Mouse (Mus musculus) splenic B cell, adult 2 months (primary cell): ENCODE measurements around the gene Lrmp.

Source experiments
- DNase-seq: peaks from one replicate; pipeline ENCODE4 v3.0.0-alpha.2; 2011; ENCODE audit warnings: low read depth, low spot score
- H3K27me3 ChIP-seq: 2 replicates; pipeline ENCODE4 v1.6.1; 2012; ENCODE audit warnings: mild to moderate bottlenecking, low read length, moderate library complexity, mixed read lengths; ENCODE audit not compliant: control insufficient read depth, poor library complexity, insufficient read depth, severe bottlenecking
- H3K36me3 ChIP-seq: 2 replicates; pipeline ENCODE4 v1.6.1; 2012; ENCODE audit warnings: mild to moderate bottlenecking, low read length, moderate library complexity, mixed read lengths; ENCODE audit not compliant: control insufficient read depth, poor library complexity, insufficient read depth, severe bottlenecking

Gene Lrmp

DNA sequence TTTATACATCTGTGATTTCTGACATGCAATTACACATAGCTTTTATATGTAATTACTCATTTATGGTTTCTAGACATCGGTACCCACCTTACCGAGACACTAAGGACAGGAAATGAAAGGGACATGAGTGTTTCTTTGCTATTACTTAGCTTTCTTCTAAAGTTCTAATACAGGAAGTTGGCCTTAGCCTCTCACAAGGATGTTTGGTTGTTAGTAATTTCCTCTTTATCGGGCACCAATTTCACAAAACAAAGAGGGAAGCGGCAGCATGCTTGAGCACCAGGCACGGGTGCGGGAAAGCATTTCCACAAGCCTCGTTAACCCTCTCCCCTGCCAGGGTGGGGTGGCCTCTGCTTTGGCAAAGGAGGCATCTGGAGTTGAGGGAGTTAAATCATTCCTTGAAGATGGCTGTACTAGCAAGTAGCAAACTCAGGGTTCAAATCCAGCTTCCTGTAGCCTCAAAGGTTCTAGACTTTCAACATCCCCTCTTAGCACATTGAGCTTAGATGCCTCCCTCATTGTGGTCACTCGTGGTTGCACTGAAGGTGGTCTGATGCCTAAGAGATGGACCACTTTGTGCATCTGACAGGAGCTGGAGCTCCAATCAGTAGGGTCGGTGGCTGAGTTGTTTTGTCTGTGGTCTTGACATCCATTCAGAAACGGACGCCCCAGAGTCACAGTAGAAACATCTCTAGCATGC lies 24.5 kb downstream of the Lrmp start:
- Histone ChIP-seq H3K27me3 (no peaks in the 10 kb centered on the region), H3K36me3 (peaks cover 20% of the 10 kb centered on the region)
- peak; percentile 40 for DNase-seq

DNA sequence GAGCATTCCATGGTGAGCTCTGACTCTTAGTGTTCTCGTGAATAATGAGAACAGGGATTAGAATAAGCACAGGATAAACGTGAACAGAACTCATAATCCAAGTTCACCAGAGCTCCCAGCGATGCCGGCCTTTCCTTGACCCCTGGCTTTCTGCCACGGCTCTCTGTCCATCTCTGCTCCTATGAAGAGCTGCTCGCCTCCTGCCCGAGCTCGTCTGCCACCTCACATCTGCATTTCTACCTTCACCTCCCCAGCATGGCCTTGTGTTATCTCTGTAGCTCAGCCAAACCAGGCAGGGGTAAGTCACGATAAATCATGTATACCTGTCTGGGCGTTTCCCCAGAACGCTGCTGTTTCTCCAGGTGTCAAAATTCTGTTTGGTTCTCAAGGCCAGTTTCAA lies 25.3 kb downstream of the Lrmp start:
- Histone ChIP-seq H3K27me3 (no peaks in the 10 kb centered on the region), H3K36me3 (peaks cover 26% of the 10 kb centered on the region)
- DNase-seq = no peak

DNA sequence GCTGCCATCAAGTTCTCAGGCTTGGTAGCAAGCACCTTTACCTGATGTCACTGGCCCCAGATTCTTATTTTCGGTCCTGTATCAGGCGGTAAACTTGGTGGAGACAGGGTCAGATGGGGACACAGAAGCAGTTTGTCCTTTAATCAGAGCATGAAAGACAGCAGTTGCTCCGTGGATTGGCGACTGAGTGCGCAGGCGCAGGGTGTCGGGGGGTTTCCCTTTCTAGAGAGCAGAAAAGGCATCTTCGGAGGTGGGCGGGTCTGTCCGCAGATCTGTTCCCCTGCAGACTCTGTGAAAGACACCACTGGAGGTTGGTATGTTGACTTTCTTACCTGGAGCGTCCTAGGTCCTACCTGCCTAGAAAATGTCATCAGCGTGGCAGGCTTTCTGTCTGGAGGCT lies 26.4 kb downstream of the Lrmp start:
- Histone ChIP-seq H3K27me3 (no peaks in the 10 kb centered on the region), H3K36me3 (peaks cover 26% of the 10 kb centered on the region)
- DNase-seq = no peak

DNA sequence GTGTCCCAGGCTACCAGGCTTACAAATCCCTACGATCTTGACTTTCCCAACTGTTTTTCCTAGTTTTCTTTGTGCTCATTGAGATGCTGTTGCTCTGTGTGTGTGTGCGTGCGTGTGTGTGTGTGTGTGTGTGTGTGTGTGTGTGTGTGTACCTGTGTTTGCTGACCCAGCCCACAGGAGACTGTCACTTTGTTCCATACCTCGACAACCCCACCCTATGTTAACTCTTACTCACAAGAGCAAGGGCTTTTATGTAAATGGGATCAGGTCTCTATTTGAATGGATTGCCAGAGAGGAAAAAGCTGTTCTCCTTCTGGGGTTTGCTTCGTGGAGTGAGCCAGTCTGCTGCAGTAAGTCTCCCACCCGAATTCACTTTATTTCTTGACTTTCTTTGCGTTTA lies 29.7 kb downstream of the Lrmp start:
- DNase-seq = no peak
- Histone ChIP-seq H3K36me3 (peaks cover 31% of the 10 kb centered on the region), H3K27me3 (no peaks in the 10 kb centered on the region)

DNA sequence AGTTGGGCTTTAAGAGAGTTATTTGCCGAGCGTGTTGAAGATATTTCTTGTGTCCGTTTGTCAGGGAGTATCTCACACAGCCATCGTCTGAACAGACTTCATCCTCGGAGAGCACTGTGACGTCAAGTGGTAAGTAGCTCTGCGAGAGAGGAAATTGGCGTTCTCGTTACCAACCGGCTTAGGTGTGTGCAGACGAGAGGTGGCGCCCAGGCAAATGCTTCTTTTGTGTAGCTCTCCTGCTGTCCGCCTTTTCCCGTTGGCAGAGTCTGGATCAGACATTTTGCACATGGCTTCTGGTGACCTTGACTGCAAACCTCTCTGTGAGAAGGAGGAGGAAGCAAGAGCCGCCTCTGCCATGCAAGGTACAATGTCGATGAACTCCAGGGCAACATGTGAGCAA lies 32.3 kb downstream of the Lrmp start:
- Histone ChIP-seq H3K36me3 (peaks cover 34% of the 10 kb centered on the region), H3K27me3 (no peaks in the 10 kb centered on the region)
- no peak for DNase-seq

DNA sequence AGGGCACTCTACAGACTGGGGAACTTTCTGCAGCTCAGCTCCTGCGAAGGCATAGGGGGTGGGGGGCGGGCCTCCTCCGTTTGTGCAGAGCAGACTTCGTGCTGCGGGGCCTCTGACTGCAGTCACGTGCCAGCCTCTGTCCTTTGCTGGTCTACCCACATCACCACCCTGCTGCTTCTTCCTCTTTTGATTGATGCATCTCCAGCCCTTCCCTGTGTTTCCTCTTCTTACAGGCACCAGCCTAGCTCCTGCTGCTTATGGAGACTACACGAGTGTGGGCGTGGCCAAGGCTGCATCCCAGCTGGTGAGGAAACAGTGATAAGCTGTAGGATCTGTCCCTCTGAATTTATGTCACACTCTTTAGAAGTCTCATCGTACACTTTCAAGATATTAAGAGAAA lies 33.6 kb downstream of the Lrmp start:
- no peaks in the 10 kb centered on the region for H3K27me3 ChIP-seq
- DNase-seq = peak; percentile 19
- H3K36me3 ChIP-seq = peaks cover 30% of the 10 kb centered on the region

DNA sequence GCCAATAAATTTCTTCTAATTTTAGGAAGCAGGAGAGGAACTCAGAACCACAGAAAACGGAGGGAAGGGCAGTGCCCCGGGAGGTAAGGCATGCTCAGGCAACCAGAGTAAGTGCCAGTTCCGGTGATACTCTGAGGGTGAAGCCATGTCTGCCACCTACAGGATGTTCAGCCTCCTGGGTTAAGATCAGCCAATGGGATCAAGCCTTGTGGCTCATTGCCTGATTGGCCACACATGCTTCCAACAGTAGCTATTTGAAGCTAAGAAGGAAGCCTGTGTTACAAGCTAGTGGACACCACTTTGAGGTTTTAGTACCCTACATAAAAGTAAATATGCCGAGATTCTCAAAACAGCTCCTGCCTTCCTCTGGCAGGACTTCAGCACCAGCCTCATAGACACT lies 43.2 kb downstream of the Lrmp start:
- peak; percentile 53 for DNase-seq
- H3K36me3 ChIP-seq = peaks cover 12% of the 10 kb centered on the region

DNA sequence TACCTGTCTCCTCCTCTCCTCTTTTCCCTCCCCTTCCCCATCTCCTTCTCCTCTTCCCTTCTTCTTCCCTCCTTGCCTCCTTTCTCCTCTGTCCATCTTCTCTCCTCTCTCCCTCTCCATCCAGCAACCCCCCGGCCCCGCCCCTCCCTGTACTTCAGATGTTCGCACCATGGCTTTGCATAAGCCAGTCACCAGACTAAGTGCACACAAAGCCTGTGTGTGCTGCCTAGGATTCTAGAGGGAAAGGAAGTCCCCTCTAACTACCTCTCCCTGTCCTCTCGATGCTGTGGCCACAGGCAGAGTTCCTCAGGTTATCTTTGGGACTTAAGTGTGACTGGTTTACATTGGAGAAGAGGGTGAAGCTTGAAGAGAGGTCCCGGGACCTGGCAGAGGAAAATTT lies 45.1 kb downstream of the Lrmp start:
- no peak for DNase-seq
- Histone ChIP-seq H3K36me3 (peaks cover 18% of the 10 kb centered on the region), H3K27me3 (no peaks in the 10 kb centered on the region)

More for the DNA sequence above, 43.2 kb downstream of the Lrmp start:
- no peaks in the 10 kb centered on the region for H3K27me3 ChIP-seq

DNA sequence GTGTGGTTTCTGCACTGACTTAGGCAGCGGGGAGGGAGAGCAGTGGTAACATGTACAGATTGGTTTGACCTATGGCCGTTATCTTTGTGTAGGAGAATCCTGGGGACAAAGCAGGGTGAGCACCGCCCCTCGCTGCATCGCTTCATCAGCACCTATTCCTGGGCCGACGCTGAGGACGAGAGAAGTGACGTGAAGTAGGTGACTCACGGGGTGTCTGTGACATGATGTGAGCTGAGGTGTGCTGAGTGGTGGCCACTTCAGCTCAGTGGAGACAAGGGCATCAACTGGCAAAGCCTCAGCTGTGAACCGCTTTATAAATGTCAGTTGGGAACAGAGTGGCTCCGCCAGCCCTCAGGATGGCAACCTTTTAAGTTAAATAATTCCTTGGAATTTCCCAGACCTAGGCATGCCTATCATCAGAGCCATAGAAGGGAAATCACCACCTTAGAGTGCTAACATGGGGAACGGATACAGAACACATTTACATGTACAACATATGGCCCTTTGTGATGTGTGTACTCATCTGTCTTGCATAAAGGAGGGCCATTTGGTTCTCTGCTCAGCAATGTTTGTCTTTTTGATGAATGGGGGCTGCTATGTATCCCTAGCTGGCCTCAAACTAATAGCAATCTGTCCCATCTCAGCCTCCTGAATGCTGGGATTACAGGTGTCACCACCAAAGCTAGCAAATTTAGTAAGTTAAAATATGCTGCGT lies 56.6 kb downstream of the Lrmp start:
- no peak for DNase-seq
- peaks cover 49% of the 10 kb centered on the region for H3K36me3 ChIP-seq
- H3K27me3 ChIP-seq = no peaks in the 10 kb centered on the region

DNA sequence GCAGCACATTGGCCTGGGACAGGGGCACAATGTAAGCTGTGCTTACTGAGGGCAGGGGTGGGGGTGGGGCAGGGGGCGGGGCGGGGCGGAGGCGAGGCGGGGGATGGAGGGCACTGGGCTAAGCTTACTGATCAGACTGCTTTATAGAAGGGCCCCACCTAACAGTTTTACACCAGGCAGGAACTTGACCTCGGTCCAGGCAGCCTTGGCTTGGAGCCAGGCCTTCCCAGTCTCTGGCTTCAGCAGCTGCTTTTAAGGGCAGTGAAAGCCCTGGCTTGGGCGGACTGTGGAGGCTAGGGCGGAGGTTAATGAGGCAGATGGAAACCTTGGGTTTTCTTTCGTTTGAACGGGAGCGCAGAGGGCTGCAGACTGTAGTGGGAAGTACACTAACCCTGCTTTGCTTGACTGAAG lies 58.3 kb downstream of the Lrmp start:
- Histone ChIP-seq H3K27me3 (no peaks in the 10 kb centered on the region), H3K36me3 (peaks cover 40% of the 10 kb centered on the region)
- no peak for DNase-seq

DNA sequence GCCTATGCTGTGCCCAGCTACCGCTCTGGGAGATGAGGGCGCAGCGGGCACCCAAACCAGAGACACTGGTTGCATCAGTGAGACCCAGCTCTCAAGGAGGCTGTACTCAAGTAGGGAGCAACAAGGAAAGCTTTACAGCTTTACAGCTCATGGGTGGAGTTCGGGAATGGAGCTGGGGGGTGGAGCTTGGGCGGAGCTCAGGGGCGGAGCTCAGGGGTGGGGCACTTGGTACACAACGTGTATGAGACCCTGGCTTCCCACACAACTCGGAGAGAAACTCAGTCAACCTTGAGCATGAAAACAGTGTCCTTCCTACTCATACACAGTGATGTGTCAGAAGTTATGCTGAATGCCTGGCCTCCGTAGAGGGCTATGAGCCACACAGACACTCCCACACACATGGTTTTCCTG lies 60.1 kb downstream of the Lrmp start:
- no peak for DNase-seq

DNA sequence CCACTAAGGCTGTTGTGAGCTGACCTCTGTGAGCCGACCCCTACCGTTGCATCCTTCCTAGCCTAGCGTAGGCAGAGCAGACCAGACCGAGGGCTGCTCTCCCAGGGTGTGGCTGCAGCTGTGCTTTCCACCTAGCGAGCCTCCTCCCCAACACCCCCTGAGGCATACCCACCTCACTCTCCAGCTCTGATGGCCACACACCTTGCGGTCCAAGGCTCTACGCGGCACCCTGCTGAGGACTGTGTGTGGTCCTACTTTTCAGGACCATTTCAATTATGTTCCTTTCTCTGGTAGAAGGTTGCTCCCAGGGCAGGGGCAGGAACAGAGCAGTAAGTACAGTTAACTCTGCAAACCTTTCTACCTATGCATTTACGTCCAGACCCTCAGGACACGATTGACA lies 61.0 kb downstream of the Lrmp start:
- DNase-seq = no peak
- Histone ChIP-seq H3K27me3 (no peaks in the 10 kb centered on the region), H3K36me3 (peaks cover 34% of the 10 kb centered on the region)

More for the DNA sequence above, 60.1 kb downstream of the Lrmp start:
- peaks cover 39% of the 10 kb centered on the region for H3K36me3 ChIP-seq
- no peaks in the 10 kb centered on the region for H3K27me3 ChIP-seq

DNA sequence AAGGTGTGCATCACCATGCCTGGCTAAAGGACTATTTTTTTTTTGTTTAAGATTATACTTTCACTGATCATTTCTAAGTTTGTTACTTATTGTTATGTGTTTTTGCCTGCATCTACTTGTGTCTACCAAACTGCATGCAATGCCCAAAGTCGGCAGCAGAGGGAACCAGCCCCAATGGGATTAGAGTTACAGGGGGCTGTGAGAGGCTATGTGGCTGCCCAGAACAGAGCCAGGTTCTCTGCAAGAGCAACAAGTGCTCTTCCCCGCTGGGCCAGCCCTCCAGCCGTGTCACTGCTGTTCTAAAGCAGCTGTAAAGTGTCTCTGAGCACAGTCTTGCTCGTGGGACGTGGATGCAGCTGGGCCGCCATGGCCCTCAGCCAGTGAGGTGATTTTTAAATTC lies 64.2 kb downstream of the Lrmp start:
- no peaks in the 10 kb centered on the region for H3K27me3 ChIP-seq
- peak; percentile 79 for DNase-seq
- H3K36me3 ChIP-seq = peaks cover 8% of the 10 kb centered on the region

DNA sequence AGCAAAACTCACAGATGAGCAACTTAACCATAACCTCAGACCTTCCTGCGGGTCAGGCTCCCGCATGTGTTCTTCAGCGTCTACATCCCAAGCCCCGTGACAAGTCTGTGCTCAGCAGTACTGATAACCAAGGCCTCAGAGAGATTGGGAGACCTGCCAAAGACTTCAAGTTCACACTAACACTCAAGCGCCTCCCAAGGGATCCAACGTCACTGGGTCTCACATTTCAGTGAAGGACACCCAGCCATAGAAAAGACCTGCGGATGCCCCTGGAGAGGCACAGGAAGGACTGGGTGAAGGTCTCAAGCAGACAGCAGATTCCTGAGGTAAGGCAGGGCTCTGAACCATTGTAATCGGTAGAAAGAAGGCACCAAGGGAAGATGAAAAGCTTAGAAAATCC lies 66.6 kb downstream of the Lrmp start:
- DNase-seq = no peak
- H3K27me3 ChIP-seq = no peaks in the 10 kb centered on the region
- H3K36me3 ChIP-seq = no peaks in the 10 kb centered on the region

DNA sequence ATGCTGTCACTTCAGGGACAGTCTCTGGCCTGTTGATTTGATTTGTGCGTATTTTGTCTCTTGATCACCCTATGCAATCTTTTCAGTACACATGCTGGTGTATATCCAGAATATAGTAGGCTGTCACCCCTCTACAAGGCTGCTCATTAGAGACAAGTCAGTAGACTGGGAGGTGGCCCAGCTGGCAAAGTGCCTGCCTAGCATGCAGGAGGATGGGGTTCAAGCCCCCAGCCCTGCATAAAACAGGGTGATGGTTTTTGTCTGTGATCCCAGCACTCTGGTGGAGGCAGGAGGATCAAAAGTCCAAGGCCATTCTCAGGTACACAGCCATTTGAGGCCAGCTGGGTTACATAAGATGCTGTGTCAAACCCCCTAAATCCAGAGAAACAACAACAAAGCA lies 70.6 kb downstream of the Lrmp start:
- Histone ChIP-seq H3K36me3 (no peaks in the 10 kb centered on the region), H3K27me3 (no peaks in the 10 kb centered on the region)
- no peak for DNase-seq
